Mouse (Mus musculus) liver, embryonic 16.5 days (tissue): ENCODE results near the gene Dock10. TPM values are rescaled to one million over a fixed set of nuclear protein-coding genes. Genes with fewer than 3 reads are reported as not detected.

Source experiments
- ATAC-seq: fragments of 200-750 bp; cut with Nextera tagmentation; 2 replicates; pipeline ENCODE4 v1.8.0; 2017; ENCODE audit warnings: low read depth, mild to moderate bottlenecking, moderate number of reproducible peaks, moderate library complexity
- H3K27ac ChIP-seq: fragments of 300-500 bp; sonication (generic); 2 replicates; pipeline ENCODE4 v1.5.1; 2014; ENCODE audit warnings: mild to moderate bottlenecking, low read length
- H3K27me3 ChIP-seq: fragments of 300-500 bp; sonication (generic); 2 replicates; pipeline ENCODE4 v1.6.1; 2014; ENCODE audit warnings: low read depth, low read length, mixed read lengths; ENCODE audit not compliant: control insufficient read depth, insufficient read depth
- H3K36me3 ChIP-seq: fragments of 300-500 bp; sonication (generic); 2 replicates; pipeline ENCODE4 v1.6.1; 2014; ENCODE audit warnings: mild to moderate bottlenecking; ENCODE audit not compliant: control insufficient read depth, insufficient read depth
- H3K4me1 ChIP-seq: fragments of 300-500 bp; sonication (generic); 2 replicates; pipeline ENCODE4 v1.6.1; 2014; ENCODE audit warnings: low read depth, low read length, mixed read lengths; ENCODE audit not compliant: control insufficient read depth
- H3K4me2 ChIP-seq: fragments of 300-500 bp; sonication (generic); 2 replicates; pipeline ENCODE4 v1.6.1; 2014; ENCODE audit warnings: low read depth, low read length, mixed read lengths
- H3K4me3 ChIP-seq: fragments of 300-500 bp; sonication (generic); 2 replicates; pipeline ENCODE4 v1.5.1; 2014; ENCODE audit warnings: low read depth, mild to moderate bottlenecking, low read length
- H3K9ac ChIP-seq: fragments of 300-500 bp; sonication (generic); 2 replicates; pipeline ENCODE4 v1.6.1; 2014; ENCODE audit warnings: low read depth, low read length
- H3K9me3 ChIP-seq: fragments of 300-500 bp; sonication (generic); replicated peaks from 2 replicates; pipeline ENCODE4 v1.6.1; 2016; ENCODE audit warnings: low read length; ENCODE audit not compliant: control insufficient read depth
- WGBS: fragments of 180-500 bp; shearing (Covaris S2); extraction: QIAGEN DNeasy Blood & Tissue Kit; methylation state at CpG from one replicate; pipeline ENCODE4 v1.1.7; 2014; ENCODE audit not compliant: insufficient replicate concordance; 5-methylcytosine and 5-hydroxymethylcytosine counted together
- polyA plus RNA-seq: library from polyadenylated mRNA; unstranded; fragments of >200 nt; fragmentation: Nextera tagmentation; extraction: Ambion mirVana; gene quantifications from 2 replicates; pipeline ENCODE4 v1.2.1, GENCODE M21; 2015

Dock10 gene
- polyA plus RNA-seq, 1 experiment from 2014 or later = 3.1 TPM

DNA sequence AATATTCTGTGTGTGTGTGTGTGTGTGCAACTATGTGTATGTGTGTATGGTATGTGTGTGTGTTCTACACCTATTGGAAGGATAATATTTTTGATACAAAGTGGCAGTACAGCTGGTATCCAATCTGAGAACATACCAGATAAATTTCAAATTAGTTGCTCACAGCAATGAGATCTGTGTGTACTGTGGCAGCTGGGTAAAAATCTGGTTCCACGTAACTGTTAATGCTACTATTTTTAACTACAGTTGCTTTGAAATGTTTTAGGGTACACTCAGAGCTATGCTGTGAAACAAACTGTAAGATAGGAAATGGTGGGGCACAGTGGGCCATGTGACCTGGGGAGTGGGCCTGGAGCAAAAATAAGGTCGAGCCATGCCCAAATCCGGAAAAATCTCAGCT, 176.1 kb downstream of the Dock10 start:
- H3K4me3 ChIP-seq = no peak overlapping the region
- H3K27ac ChIP-seq = no peak overlapping the region
- H3K4me2 ChIP-seq = no peak overlapping the region
- no peaks in the 10 kb centered on the region for H3K36me3 ChIP-seq
- H3K4me1 ChIP-seq = no peaks in the 10 kb centered on the region
- no peaks in the 10 kb centered on the region for H3K27me3 ChIP-seq
- no peak for ATAC-seq
- 72% methylated on average over 3 of the region's 3 CpGs for WGBS
- no peaks in the 10 kb centered on the region for H3K9me3 ChIP-seq
- H3K9ac ChIP-seq = no peak overlapping the region

DNA sequence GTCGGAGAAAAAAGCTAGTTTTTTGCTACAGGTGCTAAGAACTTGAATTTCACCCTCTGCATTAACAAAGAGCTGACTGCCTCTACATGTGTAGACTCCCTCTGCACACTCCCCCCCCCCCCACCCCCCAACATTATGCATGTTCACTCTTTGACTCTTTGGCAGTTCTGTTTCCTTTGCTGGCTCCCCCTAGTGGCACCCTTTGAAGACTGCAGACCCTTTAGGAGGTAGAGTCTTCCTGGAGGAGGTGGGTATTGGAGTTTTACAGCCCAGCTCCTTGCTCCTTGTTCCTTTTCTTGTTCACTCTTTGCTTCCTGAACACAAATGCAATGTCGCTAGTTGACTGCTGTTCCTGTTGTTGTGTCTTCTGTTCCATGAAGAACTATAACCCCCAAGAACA, 181.4 kb downstream of the Dock10 start:
- no peak overlapping the region for H3K4me3 ChIP-seq
- no peaks in the 10 kb centered on the region for H3K9me3 ChIP-seq
- H3K27me3 ChIP-seq = no peaks in the 10 kb centered on the region
- WGBS = 74% methylated on average over 2 of the region's 2 CpGs
- no peaks in the 10 kb centered on the region for H3K36me3 ChIP-seq
- no peaks in the 10 kb centered on the region for H3K4me1 ChIP-seq
- no peak overlapping the region for H3K27ac ChIP-seq
- ATAC-seq = no peak
- H3K9ac ChIP-seq = no peak overlapping the region
- no peak overlapping the region for H3K4me2 ChIP-seq

DNA sequence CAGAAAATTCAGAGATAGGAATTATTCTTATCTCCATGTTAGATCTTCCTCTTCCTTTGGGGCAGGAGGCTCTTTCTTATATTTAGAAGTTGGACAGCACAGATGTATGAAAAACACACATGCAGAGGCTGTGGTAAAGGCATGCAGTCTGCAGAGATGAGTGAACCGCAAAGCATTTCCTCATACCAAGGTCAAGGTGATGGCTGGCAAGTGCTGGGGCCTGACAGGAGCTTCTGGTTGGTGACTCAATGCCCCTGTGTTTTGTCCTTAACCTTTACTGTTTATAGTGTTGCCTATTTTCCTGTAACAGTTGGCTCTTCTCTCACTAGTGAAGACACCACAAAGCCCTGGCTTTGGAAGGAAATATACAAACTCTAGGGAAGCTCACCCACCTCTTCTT, 201.9 kb downstream of the Dock10 start:
- no peak for ATAC-seq
- H3K4me3 ChIP-seq = no peak overlapping the region
- no peaks in the 10 kb centered on the region for H3K36me3 ChIP-seq
- H3K9me3 ChIP-seq = no peaks in the 10 kb centered on the region
- H3K4me2 ChIP-seq = no peak overlapping the region
- H3K27ac ChIP-seq = no peak overlapping the region
- 73% methylated on average over 1 of the region's 1 CpGs for whole genome bisulfite sequencing
- H3K9ac ChIP-seq = no peak overlapping the region
- no peaks in the 10 kb centered on the region for H3K4me1 ChIP-seq
- no peaks in the 10 kb centered on the region for H3K27me3 ChIP-seq

DNA sequence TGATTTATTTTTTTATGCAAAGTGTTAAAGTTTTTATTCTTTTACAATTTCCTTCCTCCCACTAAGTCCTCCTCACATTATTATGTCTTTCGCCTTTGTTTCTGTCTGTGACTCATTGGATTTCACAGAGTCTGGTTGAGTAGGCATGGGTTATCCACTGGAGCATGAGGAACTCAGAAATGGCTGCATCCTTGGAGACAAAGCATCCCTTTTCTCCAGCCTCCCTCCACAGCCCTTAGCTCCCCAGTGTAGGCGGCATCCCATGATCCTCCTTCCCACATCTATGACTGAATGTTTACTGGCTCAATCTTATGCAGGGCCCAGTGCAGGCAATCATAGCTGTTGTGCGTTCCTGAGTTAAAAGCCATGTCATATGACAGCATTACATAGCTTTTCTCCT, 216.8 kb downstream of the Dock10 start:
- WGBS = 76% methylated on average over 3 of the region's 3 CpGs
- Histone ChIP-seq H3K27ac (no peak overlapping the region), H3K36me3 (no peaks in the 10 kb centered on the region), H3K27me3 (no peaks in the 10 kb centered on the region), H3K4me3 (no peak overlapping the region), H3K9ac (no peak overlapping the region), H3K4me1 (no peaks in the 10 kb centered on the region), H3K9me3 (no peaks in the 10 kb centered on the region), H3K4me2 (no peak overlapping the region)
- no peak for ATAC-seq

DNA sequence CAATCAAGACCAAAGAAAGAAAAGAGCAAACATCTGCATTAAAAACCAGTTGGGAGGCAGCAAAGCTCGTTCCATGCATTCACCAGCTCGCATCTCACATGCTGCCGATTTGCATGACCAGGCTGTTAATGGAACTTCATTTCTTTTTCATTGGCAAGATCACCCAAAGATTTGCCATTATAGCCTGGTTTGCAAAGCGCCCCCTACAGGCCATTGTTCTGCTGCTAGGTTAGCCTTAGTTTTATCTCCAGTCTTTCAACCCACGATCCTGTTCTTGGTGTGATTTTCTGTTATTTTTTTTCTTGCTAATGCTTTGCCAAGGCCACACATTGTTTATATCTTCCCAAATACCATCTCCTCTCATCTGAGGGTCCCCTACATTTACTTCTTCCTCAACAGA, 236.1 kb downstream of the Dock10 start:
- Histone ChIP-seq H3K9me3 (no peaks in the 10 kb centered on the region), H3K4me2 (no peak overlapping the region), H3K27ac (no peak overlapping the region), H3K4me1 (no peaks in the 10 kb centered on the region), H3K27me3 (no peaks in the 10 kb centered on the region), H3K9ac (no peak overlapping the region), H3K4me3 (no peak overlapping the region), H3K36me3 (no peaks in the 10 kb centered on the region)
- WGBS = 55% methylated on average over 5 of the region's 5 CpGs
- ATAC-seq = no peak

DNA sequence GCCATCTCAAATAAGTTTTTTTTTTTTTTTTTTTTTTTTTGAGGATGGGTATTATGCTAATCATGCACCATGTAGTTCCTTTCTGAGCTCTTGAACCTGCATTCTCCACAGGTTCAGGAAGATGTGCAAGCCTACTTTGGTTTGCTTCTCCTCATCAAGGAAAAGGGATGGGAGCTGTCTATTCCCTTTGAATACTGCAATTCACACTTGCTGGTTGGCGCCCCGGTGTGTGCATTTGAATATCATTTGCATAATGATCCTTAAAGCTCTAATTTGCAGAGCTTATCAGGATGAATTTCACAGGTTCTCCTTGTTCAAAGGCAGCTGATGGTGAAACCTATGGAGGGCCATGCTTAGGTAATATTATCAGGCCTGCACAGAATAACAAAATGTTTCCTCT, 237.9 kb downstream of the Dock10 start:
- WGBS = 37% methylated on average over 2 of the region's 2 CpGs
- no peak overlapping the region for H3K27ac ChIP-seq
- ATAC-seq = no peak

DNA sequence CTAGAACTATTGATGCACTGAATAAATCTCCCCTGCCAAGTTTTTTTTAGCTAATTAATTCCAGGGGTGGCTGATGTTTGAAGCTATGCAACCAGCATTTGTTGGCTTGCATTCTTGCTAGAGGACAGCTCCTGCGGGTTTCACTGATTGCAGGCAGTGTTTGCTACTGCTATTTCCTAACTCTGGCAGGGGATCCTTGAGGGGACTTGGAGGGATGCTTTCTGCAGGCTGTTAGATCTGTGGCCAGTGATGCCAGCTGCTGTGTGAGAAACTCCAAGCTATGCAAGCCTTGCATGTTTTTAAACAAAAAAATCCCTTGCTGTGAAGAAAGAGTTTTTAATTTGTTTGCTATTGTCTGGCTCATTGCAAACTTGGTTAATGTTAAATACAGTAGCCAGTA, 238.4 kb downstream of the Dock10 start:
- no peak overlapping the region for H3K9ac ChIP-seq
- no peaks in the 10 kb centered on the region for H3K36me3 ChIP-seq
- no peaks in the 10 kb centered on the region for H3K9me3 ChIP-seq
- no peaks in the 10 kb centered on the region for H3K4me1 ChIP-seq
- 11% methylated on average over 1 of the region's 1 CpGs for WGBS
- H3K4me3 ChIP-seq = no peak overlapping the region
- no peak for ATAC-seq
- H3K27ac ChIP-seq = no peak overlapping the region
- no peak overlapping the region for H3K4me2 ChIP-seq
- no peaks in the 10 kb centered on the region for H3K27me3 ChIP-seq

More for the DNA sequence above, 237.9 kb downstream of the Dock10 start:
- Histone ChIP-seq H3K4me2 (no peak overlapping the region), H3K4me3 (no peak overlapping the region), H3K27me3 (no peaks in the 10 kb centered on the region), H3K9ac (no peak overlapping the region), H3K9me3 (no peaks in the 10 kb centered on the region), H3K4me1 (no peaks in the 10 kb centered on the region), H3K36me3 (no peaks in the 10 kb centered on the region)

DNA sequence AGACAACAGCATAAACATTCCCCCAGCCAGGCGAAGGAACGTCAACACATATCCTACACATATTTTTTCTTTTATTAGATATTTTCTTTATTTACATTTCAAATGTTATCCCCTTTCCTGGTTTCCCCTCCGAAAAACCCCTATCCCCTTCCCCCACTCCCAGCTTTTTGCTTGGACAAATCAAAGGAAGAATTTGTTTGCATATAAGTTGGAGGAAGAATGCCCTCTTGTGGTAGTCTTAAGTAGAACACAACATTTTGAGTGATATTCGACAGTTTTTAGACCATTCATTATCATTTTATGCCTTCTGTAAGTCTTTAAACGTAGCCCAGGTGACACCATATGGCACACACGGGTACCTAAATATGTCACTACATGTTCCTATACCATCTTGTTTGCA, 242.5 kb downstream of the Dock10 start:
- WGBS = 42% methylated on average over 6 of the region's 6 CpGs
- Histone ChIP-seq H3K4me2 (no peak overlapping the region), H3K27me3 (no peaks in the 10 kb centered on the region), H3K36me3 (no peaks in the 10 kb centered on the region), H3K9me3 (no peaks in the 10 kb centered on the region), H3K4me1 (no peaks in the 10 kb centered on the region), H3K9ac (no peak overlapping the region), H3K4me3 (no peak overlapping the region), H3K27ac (no peak overlapping the region)
- ATAC-seq = no peak

DNA sequence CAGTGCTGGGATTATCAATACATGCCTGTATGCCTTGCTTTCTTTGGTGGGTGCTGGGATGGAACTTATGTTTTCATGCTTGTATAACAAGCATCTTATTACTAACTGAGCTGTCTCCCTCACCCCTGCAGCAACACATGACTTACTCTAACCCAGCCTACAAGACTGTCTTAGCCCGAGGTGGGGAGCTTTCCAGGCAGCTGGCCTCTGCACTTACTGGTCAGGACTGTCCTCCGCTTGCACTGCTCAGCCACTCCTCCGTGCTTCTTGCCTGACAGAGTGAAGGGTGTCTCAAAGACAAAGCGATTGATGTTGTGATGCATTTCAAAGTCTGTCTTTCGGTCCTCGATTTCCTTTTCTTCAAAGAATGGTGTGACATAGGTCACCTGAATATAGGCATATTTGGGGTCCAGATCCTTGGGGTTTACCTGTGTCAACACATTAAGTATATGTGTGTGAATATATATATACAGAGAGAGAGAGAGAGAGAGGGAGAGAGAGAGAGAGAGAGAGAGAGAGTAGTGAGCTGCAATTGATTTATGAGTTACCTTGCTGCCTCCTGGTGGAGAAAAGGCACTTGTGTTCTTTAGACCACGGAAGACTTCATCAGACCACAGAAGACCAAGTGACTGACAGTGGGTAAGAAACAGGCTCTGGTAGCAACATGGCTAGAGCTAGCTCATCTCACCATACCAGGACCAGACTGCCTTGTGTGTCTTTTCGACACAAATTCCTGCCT, 245.9 kb downstream of the Dock10 start:
- ATAC-seq = no peak
- no peak overlapping the region for H3K4me3 ChIP-seq
- H3K27me3 ChIP-seq = no peaks in the 10 kb centered on the region
- H3K36me3 ChIP-seq = no peaks in the 10 kb centered on the region
- 63% methylated on average over 8 of the region's 8 CpGs for WGBS
- H3K4me1 ChIP-seq = no peaks in the 10 kb centered on the region
- no peak overlapping the region for H3K9ac ChIP-seq
- H3K27ac ChIP-seq = no peak overlapping the region
- no peaks in the 10 kb centered on the region for H3K9me3 ChIP-seq
- no peak overlapping the region for H3K4me2 ChIP-seq
